Mouse (Mus musculus): ENCODE measurements at regions not wholly inside any gene's neighbourhood (a gene's known extent, or its start where the extent isn't known, plus 50 kb on each side); places are given as distances from the start of the nearest gene placed in this dataset.

DNA sequence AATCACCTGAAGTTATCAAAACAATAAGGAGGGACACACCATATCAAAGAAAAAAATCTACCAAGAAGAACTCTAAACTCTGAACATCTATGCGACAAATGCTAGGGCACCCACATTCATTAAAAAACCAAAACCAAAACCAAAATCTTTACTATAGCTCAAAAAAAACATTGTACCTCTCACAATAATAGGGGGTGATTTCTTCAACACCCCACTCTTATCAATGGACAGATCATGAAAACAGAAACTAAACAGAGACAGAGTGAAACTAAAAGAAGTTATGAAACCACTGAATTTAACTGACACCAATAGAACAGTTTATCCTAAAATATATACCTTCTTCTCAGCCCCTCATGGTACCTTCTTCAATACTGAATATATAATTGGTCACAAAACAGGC, 1314.5 kb upstream of the Gm7489 start:
- no peak for DNase-seq (ENCODE audit: low spot score)

DNA sequence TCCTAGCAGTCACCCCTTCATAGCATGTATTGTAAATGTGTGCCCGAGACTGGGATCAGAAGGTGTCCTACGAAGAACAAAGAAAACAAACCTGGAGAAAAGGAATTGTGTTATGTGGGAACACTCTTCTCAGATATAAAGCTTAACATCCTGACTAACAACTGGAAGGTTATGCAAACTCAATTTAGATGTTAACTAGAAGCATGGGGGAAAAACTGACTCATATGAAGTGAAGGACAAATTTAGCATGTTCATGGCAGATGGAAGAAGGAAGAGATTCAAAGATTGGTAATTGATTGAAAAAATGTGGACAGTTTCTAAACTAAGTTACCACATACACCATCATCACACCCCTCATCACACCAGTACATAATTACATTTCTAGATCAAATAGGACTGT, 1307.1 kb upstream of the Gm7489 start:
- DNase-seq (ENCODE audit: low spot score): no peak

DNA sequence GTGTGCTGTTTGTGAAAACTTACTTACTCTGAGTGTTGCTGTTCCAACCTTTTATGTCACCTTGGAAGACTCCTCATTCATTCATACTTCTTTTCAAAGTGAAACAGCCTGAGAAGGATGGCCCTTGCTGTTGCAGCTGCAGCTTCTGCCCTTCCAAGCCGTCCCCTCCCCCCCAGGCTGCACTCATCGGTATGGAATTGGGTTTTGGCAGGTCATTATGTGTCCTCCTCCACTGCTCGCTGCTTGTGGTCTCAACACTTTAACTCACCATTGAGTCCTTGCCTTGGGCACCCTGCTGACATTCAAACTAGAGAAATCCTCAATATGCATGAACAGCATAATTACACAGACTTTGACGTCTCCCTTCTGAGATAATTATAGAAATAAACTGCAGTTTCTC, 1295.3 kb upstream of the Gm7489 start:
- DNase-seq (ENCODE audit: low spot score): no peak

DNA sequence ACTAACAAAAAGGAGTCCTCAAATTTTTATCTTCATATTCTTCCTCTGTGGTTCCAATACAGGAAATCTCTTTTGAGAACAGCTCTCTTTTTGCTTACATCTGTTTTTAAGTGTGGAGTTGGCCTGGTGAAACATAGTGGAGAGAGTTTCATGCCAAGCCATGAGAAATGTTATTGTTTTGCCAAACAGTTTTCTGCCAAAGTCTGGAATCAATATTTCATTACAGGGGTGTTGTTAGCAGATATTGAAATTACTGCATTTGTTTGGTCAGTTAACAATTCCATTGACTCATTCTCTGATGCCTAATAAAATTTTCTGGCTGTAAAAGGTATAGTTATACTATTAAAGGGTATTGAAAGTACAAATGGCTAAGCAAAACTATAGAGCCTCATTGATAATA, 1285.2 kb upstream of the Gm7489 start:
- no peak for DNase-seq (ENCODE audit: low spot score)

DNA sequence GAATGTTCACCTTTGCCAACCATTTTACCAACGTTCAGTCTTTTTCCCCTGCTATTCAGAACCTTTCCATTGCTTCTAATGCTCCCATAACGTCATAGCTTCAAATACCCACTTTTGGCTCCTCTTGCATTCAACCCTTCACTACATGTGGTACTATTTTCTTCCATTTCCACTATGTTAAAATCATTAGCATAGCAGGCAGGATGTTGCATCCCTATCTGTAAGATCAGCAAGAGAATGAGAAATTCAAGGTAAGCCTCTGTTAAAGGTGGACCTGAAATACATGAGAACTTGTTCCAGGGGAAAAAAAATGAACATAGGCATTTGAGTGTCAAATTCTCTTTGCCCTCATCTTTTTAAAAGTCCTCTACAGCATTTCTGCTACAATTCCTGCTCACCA, 1284.7 kb upstream of the Gm7489 start:
- no peak for DNase-seq (ENCODE audit: low spot score)

- DNase-seq (ENCODE audit: low spot score): no peak
Measured at GRCm38 (mm10) chr15:52639790-52640189, 1244.9 kb upstream of the Gm7489 start.

- no peak for DNase-seq (ENCODE audit: low spot score)
Measured at GRCm38 (mm10) chr15:52645961-52646360, 1238.7 kb upstream of the Gm7489 start.

DNA sequence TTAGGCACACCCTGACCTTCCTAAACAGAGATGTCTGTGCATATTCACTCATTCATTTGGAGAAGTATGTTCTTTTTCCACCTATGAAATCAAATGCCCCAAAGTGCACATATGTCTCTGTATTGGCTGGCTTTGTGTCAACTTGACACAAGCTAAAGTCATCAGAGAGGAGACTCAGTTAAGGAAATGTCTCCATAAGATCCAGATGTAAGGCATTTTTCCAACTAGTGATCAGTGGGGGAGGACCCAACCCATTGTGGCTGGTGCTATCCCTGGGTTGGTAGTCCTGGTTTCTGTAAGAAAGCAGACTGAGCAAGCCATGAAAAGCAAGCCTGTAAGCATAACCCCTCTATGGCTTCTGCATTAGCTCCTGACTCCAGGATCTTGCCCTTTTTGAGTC, 1226.8 kb upstream of the Gm7489 start:
- no peak for DNase-seq (ENCODE audit: low spot score)

All from testis, postnatal 10 days (tissue).